Mouse (Mus musculus) adrenal gland, postnatal 36 days (tissue): ENCODE measurements at regions not wholly inside any gene's neighbourhood (a gene's known extent, or its start where the extent isn't known, plus 50 kb on each side); places are given as distances from the start of the nearest gene placed in this dataset.
"Not testable (repeated sequence)": the region's sequence is repeated elsewhere in the genome, so short reads cannot be mapped to it uniquely, and the experiment has no call there.

Experiments used
- DNase-seq, 2 experiments: peaks; one replicate each; pipeline ENCODE4 v3.0.0; 2021; ENCODE audit warnings: mixed read lengths in 1 of 2

DNA sequence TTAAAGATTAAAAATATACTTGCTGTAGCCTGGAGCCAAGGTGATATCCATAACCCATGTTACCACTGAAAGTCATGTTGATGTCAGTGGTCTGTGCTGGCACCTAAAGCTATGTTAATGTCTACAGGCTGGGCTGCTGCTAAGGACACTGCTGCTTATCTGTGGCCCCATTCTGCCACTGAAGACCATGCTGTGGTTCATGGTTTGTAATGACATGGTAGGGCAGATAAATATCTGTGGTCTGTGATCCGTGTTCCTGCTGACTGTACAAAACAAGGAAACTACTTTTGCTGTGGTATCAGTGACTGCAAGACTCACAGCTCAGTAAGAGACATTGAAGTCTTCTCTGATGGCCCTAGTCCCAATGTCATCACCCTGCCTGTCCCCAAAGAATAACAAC, 245.7 kb downstream of the Slco4c1 start:
- DNase-seq: no peak

DNA sequence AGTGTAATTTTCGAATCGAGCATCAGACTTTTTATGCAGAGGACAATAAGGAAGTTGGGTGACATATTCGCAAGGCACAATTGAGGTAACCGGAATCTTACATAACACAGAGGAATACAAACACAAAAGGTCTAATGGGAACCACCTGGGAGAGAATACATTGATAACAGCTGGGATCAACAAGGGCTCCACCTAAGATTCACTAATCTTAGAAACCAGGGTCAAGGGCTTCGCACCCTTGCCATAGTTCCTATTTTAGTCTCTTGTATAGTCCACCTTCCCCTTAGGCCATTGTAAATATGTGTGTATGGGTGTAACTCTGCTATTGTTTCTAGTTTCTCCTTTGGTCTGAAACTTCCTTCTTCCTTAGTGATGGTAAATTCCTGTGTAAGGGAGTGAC, 246.6 kb downstream of the Slco4c1 start:
- not testable (repeated sequence) for DNase-seq

DNA sequence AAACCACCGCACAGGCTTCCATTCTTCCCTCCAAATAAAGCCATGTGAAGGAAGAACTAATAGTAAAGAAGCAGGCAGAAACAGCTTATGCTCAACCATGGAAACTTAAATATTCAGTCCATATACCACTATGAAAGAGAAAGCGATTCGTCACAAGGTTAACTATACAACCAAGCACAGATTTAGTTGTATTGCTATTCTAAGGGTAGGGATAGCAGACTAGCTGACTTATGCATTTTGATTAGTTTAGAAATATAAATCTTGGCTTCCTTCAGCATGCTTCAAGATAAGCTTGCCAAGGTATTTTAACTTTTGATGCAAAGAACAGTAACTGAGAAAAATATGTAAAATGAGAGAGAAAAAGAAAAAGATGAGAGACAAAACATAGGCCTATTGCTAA, 275.8 kb downstream of the Slco4c1 start:
- no peak for DNase-seq

DNA sequence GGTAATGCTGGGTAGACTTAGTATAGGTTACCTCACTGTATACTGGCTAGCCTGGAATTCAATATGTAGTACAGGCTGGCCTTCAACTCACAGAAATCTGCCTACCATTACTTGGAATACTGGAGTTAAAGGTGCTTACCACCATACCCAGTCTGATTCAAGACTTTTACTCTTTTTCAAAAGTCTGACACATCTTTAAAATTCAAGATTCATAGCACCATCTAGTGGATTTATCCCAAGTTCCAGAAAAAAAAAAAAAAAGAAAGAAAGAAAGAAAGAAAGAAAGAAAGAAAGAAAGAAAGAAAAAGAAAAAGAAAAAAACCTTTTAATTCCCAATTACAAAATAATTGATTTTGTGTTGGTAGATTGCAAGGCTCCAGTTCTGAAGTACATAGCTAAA, 302.7 kb downstream of the Slco4c1 start:
- DNase-seq: no peak

DNA sequence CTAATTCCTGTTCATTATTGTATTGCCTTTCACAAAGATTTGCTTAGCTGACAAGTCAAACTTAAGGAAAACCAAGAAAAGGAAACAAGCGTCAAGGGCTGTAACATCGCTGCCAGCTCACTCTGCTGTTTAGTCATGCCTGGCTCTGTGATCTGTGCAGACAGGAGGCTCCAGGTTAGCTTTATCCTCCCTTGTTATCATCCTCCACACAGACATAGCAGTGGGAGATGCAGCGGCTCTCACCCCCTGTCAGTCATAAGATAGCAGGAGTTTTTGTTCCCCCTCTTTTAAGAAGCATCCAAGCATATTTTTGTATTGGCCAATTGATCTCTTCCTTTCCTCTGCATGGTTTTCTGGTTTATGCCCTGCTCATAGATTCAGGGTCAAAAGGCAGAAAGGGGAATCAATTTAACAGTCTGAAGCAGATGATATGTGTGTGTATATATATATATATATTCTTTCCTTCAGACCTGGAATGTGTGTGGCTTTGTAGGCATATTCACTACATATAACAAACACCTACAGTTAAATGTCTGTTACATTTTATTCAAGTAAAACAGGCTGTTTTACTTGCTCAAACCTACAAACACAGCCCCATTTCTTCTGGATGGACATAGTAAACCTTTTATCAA, 308.6 kb downstream of the Slco4c1 start:
- no peak for DNase-seq

DNA sequence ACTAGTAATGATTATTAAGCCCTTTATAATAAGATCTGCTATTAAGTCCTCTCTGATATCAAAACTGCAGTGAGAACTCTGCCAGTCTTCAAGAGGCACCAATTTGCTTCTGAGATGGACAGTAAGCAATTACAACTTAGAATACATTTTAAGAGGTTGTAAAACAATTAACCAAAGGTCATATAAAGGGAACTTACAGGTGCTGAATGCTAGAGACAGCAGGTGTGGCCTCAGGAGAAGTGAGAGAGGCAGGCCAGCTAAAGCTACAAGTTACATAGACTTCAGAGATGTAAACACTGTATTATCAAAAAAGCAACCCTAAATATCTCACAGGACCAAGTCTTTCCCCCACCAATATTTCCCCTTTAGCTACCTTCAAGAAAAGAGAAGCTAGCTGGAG, 315.7 kb downstream of the Slco4c1 start:
- DNase-seq: no peak

DNA sequence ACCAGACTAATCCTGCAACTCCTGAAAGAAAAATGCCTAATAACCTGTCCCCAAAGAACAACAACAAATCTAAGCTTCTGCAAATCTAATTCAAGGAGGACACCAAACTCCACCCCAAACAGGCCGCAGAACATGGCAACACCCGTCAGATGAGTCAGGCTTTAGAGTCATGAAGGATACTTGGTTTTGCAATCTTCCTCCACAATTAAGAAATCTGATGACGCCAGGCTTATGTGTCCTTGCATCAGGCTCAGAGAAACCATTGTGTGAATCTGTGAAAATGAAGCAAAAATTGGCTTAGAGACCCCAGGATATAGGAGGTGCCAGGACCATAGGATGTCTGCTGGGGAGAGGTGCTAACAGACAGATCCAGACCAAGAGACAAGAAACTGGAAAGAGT, 352.6 kb downstream of the Slco4c1 start:
- peak; percentile 1 to 29 for DNase-seq

DNA sequence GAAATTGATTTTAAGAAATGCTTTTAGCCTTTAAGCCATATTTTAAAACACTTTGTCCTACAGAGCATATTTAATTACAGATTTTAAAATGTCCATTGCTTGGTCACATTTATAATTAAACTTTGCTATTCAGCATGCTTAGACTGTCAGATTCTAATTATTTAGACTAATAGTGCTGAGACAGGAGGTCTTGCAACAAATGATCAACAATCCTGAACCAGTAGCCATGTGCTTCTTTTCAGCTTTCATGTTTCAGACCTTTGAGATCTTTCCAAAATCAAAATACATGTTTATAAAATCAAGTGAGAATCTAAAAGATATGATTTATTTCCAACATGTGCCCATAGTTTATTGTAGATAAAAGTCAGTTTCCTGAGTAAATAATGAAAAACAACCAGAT, 371.0 kb downstream of the Slco4c1 start:
- no peak for DNase-seq

DNA sequence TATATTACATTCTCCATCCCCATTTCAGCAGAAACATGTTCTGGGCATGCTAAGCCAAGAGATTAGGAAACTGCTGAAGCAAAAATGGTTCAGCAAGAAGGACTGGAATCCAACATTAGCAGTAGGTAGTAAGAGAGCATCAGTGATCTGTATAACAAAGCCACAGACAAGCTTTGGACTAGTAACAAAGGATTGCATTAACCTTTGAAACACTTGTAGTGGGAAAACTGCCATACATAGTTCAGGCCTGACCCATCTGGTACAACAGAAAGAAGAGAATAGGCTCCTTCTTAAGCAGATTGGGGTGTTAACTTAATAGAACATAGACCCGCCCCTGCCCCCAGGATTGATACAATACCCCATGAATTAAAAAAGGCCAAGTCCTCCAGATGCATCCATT, 389.2 kb downstream of the Slco4c1 start:
- no peak for DNase-seq

DNA sequence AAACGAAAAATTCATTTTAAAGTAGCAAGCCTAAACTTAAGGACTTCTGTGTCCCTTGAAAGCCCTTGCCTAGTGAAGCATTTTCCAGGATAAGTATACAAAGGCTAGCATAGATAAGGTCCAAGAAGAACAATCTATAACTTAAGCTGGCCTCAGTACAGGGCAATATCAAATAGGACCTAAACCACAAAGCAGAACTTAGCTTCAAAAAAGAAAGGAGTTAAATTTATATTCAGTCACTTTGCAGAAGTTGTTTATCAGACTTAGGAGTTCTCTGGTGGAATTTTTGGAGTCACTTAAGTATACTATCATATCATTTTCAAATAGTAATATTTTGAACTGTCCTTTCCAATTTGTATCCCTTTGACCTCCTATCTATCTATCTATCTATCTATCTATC, 421.1 kb downstream of the Slco4c1 start:
- no peak for DNase-seq

DNA sequence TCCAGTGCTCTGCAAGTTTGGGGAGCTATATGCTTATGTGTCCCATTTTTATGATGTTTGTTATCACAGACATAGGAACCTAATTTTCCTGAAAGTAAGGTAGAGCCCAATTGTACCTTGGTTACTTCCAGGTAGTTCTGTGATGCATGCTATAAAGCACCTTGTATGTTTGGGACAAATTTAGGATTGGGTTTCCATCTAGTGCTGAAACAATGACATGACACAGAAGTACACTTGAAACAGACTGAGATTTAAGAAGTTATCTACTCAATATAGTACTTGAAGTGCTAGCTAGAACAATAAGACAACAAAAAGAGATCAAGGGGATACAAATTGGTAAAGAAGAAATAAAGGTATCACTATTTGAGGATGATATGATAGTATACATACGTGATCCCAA, 426.8 kb downstream of the Slco4c1 start:
- DNase-seq: no peak

DNA sequence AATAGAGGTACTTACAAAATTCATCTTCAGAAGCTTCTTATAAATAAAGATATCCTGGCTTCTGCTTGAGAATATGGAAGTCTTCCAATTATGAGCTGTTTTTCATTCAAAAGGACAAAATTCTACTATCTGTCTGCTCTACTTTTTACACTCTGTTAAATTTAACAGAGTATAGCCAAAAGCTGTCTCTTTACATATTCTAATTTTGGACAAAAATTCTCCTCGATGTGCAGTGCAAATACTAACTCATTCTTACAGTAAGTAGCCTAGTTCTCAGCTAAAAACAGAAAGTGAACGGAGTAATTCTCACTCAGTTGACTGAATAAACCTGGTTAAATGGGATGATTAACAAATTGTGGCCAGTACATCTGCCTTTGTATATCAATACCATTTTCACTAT, 438.9 kb downstream of the Slco4c1 start:
- no peak for DNase-seq

DNA sequence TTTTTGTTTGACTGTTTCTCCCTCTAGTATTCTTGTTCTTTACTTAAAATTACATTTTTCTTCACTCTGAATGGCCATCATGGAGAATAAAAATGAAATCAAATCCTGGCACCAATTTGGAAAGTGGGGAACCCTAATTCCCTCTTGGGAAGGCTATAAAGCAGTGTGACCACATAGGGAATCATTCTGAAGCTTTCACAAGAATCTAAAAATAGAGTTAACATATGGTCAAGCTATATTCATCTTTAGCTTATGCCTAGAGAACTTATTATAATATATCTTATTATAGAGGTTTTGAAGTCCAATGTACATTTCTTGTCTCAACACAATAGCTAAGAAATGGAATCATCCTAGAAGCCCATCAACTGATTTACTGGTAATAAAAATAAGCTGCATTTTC, 448.5 kb downstream of the Slco4c1 start:
- no peak for DNase-seq

DNA sequence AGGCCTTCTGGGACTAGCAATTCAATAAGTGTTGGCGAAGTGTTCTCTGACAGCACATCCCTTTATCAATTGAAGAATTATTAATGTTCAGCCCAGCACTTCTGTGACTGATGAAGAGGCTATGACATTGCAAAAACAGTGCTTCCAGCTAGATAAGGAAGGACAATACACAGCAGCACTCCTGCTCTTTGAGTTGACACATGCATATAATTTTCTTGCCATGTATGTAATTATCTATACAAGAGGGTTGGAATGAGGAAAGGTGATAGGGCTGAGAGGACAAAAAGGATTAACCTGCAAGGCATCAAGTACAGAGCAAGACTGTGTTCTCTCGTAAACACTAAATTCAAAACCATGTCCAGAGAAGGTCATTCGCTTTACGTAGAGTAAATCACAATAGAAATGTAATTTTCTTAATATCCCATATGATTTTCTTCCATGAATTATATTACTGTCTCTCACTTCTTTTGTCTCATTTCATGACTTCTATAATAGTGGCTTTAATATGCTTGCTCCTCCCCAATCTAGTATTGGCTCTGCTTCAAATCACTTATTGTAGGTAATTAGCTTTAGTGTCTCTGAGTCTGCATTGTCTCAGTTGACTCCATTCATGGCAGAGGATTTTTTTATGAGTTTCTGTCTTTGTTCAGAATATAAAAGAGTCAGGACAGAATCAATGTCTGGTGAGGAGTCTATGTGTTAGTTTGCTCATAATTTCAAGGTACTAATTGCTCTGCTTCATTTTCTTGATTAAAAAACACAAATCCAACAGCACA, 460.9 kb downstream of the Slco4c1 start:
- DNase-seq: no peak

DNA sequence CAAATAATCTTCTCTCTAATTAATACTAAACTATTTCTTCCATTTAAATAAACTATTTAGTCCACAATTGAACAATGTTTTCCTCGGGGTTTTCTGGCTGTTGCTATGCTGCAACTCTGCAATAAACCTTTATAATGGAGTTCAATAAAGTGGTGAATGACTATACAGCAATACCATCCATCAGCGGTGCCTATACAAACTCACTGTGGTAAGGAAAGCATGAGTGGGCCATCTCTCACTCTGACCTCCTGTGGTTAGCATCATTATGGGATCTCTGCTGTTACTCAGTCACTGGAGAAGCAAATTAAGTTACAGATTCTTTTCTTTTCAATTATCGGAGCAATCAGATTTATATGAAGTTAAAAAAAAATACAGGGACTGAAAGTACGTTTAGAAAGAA, 474.0 kb downstream of the Slco4c1 start:
- no peak for DNase-seq

DNA sequence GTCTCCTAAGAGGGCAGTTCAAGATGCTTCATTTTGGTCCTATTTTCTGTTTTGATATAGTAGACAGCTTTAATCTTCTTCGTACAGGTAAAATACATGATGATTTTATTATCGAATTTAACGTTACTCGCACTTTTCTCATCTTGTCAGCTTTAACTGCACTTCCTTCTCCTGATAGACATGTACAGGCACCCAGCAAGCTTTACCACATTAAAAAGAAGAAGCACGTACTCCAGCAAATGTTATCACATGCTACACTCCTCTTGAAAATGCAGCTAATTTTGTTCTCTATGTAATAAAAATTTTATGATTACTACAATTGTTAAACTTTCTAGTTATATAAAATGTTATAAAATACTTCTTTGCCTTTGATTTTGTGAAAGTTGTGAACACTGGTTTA, 483.6 kb downstream of the Slco4c1 start:
- no peak for DNase-seq

DNA sequence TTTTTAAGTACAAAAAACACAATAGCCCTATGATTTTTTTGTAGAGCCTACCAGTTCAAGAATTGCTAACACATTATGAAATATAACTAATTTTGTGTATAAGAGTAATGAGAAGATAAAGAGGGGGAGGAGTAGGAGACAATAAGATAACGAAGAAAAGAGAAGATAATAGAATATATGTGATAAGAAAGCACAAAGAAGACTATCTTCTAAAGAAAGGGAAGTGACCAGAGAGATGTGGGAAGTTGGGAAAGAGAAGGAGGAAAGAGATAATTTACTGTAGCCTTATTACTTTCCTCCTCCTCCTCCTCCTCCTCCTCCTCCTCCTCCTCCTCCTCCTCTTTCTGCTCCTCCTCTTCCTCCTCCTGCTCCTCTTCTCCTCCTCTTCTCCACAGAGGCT, 486.1 kb downstream of the Slco4c1 start:
- DNase-seq: no peak

DNA sequence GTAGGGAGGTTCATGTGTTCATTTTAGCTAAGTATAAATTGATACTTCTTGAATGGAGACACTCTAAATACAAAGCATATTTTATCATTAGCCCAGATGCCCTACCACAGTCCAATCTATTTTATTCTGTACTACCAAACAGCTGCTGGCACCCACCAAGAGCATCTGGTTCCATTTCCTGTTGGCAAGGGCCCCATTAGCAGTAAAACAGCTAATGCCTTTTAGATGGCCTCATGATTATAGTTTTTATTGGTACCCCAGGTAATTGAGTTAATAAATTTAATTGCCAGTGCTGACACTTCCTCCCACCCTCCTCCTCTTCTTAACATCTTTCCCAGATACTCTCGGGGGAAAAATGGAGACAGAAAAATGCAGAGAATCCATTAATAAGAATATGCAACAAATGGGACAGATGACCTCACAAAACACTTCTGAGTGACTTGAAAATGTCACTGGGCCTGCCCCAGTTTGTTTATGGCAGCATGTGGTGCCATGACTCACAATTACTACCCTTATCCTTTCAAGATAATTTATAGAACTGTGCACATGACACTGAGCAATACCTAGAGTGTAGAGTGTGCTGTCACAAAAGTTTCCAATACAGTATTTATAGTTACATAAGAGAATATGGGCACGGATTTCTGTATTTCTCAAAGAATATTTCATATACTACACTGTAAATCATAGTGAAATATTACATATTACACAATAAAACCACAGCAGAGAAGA, 509.1 kb downstream of the Slco4c1 start:
- DNase-seq: peak in 1 of 2 experiments; percentile 0

DNA sequence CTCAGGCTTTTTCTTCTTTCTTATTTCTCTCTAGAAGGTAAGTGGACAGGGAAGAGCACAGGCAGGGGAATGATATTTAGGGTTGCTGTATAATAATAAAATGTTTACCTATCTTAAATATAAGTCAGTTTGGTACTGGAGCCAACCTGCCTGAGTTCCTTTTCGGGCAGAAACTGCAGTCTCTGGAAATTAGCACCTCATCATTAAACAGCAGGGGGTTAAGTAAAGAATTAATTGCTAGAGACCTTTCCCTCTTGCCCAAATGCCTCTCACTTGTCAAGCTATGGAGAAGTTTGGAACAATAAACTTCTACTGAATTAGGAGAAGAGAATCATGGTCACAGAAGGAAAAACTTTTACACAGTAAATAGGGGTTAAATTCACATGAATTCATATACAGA, 524.7 kb downstream of the Slco4c1 start:
- no peak for DNase-seq

DNA sequence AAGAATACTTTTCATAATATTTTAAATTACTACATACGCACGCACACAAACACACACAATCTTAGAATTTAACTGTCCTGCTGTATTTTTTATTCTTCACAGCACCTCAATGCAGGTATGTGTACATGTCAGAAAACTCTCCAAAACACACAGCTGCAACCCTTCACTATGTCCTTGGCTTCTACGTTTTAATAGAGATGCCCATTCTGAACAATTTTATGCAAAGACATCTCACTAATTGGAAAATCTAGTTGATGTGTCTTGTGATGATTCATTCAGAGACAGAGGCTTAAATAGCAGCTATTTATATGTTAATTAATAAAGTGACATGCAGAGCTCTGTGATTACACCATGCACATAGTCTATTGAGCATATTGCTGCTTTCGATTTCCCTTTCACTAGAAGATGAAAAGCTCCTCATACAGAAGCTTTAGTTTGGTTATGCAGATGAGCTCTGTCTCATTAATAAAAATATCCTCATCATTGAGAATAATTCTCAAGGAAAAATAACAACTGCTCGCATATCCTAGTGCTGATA, 525.4 kb downstream of the Slco4c1 start:
- no peak for DNase-seq

DNA sequence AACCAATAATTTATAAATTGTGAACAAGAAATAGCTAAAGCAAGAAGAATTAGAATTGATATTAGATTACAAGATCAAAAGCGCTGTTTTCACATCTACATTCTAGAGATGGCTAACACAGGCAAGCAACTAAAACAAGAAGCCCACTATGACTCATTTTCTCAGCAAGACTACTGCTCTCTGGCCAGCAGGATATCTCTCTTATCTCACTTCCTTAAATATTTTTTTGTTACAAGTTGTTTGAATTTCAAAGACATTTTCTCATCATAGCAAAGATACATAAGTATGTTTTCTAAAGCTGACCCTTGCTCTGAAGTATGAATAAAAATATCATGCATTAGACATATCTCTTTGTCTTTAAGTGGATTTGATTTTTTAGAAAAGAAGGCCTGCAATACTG, 556.2 kb downstream of the Slco4c1 start:
- no peak for DNase-seq

DNA sequence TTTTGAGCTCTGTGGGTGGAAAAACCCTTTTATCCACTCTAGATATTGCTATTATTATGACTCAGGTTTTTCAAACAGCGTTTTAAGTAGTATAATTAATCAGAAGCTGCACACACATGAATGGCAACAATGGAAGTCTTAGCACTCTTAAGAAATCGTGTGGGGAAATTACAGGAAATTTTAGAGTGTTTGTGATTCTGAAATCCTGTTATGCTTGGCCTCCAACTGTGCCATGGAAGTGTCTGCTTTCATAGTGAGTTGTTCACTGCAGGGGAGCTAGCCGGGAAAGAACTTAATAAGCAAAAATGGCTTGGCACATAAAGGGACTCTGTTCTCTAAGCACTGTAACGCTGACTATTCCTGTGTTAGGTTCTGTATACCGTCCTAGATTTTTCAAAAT, 570.7 kb downstream of the Slco4c1 start:
- no peak for DNase-seq

DNA sequence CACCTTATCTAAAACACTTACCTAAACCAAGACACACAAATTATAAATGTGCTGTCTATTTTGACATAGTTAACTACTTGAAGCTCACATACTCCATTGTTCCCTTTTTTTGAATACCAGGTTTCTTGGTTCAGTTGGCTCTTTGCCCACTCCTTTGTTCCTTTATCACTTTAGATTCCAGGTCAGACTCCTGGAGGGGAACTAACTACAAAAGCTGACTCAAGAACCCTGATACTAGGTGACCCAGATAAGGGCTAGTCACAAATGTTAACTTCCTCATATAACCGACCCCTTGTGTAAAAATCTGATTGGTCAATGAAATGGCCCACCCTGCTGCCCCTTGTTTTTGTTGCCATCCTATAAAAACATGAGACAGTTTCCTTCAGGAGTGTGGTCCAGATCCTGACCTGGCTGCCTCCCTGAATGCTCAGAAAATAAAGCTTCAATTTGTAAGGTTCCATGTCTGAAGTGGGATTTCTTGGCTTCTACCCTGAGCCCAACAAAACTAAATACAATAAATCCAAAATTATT, 593.9 kb downstream of the Slco4c1 start:
- DNase-seq: no peak
